Mouse (Mus musculus): ENCODE data around the gene Prm3.

GRCm38 (mm10) chr16:10780631-10781120 lies 10.0 kb downstream of the Prm3 start:
- TF ChIP-seq CTCF (IDR thresholded peaks at IDR 0.05; ENCODE audit: borderline replicate concordance, insufficient read depth, low read length) (no peak), POLR2A (IDR thresholded peaks at IDR 0.05; ENCODE audit: low read depth, low read length) (0 out of 2 replicates have a peak, but pooled peaks have one; percentile 3)

Measured in embryonic fibroblast, embryonic 13.5 days (primary cell).